Mouse (Mus musculus) gastrocnemius, postnatal 36 days (tissue): ENCODE results near the gene Errfi1. TPM values are rescaled to one million over a fixed set of nuclear protein-coding genes. Genes with fewer than 3 reads are reported as not detected.
"Not testable (repeated sequence)": the region's sequence is repeated elsewhere in the genome, so short reads cannot be mapped to it uniquely, and the experiment has no call there.

Experiments
- DNase-seq, 2 experiments: peaks; one replicate each; pipeline ENCODE4 v3.0.0; 2022
- intact Hi-C: fragments of 180-260 bp; cut with DNase I; formaldehyde crosslinking; loops from one replicate; pipeline ENCODE4 v1.15.1; 2025
- total RNA-seq, 2 experiments: library from RNA; stranded (reverse); gene quantifications; 2 replicates each; pipeline ENCODE4 v1.2.3; 2021

Errfi1 gene
- total RNA-seq, 2 experiments from 2014 or later = 18.2 to 29.9 TPM

DNA sequence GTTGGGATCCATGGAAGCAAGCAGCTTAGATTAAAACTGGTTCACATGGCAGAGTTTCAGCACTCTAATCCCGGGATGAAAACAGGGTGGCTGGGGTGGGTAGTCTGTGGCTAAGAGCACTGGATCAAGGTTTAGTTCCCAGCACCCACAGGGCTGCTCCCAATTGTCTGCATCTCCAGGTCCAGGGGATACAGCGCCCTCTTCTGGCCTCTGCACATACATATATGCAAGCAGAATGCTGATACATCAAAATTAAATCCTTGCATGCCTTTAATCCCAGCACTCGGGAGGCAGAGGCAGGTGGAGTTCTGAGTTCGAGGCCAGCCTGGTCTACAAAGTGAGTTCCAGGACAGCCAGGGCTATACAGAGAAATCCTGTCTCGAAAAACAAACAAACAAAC is 54.8 kb downstream of the Errfi1 start:
- intact Hi-C loops, DNase-seq: not testable (repeated sequence)

- DNase-seq = peak; percentile 98 to 99
- intact Hi-C loops = no loop called here
Observed at GRCm38 (mm10) chr4:150909451-150910156, 55.9 kb downstream of the Errfi1 start.

DNA sequence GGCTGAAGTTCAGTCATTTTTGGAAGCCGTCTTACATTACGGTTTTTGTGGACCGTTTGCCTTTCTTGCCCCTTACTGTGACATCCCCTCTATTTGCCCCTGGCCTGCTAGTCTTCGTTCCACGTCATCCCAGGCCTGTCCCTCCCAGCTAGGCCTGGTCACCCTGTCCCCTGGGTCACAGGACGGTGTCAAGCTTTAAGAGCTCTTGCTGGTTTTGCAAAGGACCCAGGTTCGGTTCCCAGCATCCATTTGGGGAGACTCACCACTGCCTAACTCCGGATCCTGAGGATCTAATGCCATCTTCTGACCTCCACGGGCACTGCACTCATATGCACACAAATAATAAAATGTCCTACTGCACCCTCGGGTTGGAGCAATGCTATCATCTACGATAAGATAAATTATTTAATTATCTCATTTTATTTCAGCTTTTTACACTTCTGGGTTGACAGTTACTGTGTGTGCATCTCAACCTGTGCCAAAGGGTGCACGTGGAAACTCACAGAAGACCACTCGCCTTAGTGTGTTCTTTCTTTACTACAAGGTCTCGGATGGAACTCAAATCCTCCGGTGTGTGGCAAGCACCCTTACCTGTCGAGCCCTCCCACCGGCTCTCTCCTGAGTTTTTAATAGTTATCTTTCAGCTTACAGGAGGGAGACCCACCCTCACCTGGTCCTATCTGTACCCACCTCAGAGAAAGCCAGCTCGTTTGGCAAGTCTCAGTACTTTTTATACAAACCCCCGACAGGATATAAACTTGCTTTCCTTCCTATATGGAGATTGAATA is 56.6 kb downstream of the Errfi1 start:
- no peak for DNase-seq
- intact Hi-C loops = no loop called here

DNA sequence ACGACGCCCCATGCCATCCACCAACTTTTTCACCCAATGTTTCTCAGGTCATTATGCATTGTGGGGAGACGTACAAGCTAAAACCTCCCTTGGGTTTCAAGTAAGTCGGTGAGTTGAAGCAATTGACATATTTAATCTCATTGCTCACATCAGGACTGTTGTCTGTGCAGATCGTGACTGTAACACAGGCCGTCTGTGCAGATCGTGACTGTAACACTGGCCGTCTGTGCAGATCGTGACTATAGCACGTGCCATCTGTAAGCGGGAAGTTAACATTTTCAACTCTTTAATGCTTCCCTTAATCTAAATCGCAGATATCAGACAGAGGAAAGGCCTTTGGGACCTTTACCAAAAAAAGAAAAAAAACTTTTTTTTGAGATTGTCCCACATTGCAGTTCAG is 60.0 kb downstream of the Errfi1 start:
- DNase-seq = no peak
- intact Hi-C loops = no loop called here

GRCm38 (mm10) chr4:150914290-150914733 is 60.6 kb downstream of the Errfi1 start, which contains the start of the genes Park7 and Tnfrsf9:
Gene Park7, minus strand, starts transcription at chr4:150914437.
Gene Tnfrsf9, plus strand, starts transcription at chr4:150914562.
- peak; percentile 94 to 95 for DNase-seq
- intact Hi-C loops = no loop called here

GRCm38 (mm10) chr4:150915181-150915906 is 61.6 kb downstream of the Errfi1 start:
- intact Hi-C loops = no loop called here
- DNase-seq = no peak

GRCm38 (mm10) chr4:150917336-150918027 is 63.8 kb downstream of the Errfi1 start:
- intact Hi-C loops = no loop called here
- DNase-seq = no peak

Other genes with a start within 250 kb of the Errfi1 start
- gene Slc45a1, start 201.7 kb upstream of the Errfi1 start, total RNA-seq = not detected
- gene Park7, start 60.5 kb downstream of the Errfi1 start, total RNA-seq = 100 to 1,000 TPM; 795 to 846 TPM
- under 1 TPM in 1 of 2 experiments, not detected in 1; 0.30 TPM for gene Tnfrsf9, start 60.6 kb downstream of the Errfi1 start, total RNA-seq
- gene Uts2, start 143.2 kb downstream of the Errfi1 start, total RNA-seq = not detected
- gene Per3, start 190.7 kb downstream of the Errfi1 start, total RNA-seq = 10 to 100 TPM in 1 of 2 experiments, 1 to 10 TPM in 1; 7.9 to 12.9 TPM
- 10 to 100 TPM; 48.7 to 49.6 TPM for gene Vamp3, start 204.0 kb downstream of the Errfi1 start, total RNA-seq
- gene Gm13090, start 235.7 kb downstream of the Errfi1 start, total RNA-seq = not detected